Mouse (Mus musculus) hindlimb bud, embryonic 11.5 days (tissue): Measurements from ENCODE around the gene Bivm.

Experiments
- DNase-seq: peaks from one replicate; pipeline ENCODE4 v3.0.0-alpha.2; 2012; ENCODE audit warnings: low read depth, low spot score; ENCODE audit errors: extremely low spot score

Gene Bivm

GRCm38 (mm10) chr1:44118239-44119054 lies at the start of gene Bivm, which contains the start of gene Kdelc1:
Gene Bivm, plus strand, starts transcription at chr1:44118957.
Gene Kdelc1, minus strand, starts transcription at chr1:44118808.
- DNase-seq = peak; percentile 89

- DNase-seq = no peak
Measured at GRCm38 (mm10) chr1:44101448-44102225, 17.1 kb upstream of the Bivm start.

DNA sequence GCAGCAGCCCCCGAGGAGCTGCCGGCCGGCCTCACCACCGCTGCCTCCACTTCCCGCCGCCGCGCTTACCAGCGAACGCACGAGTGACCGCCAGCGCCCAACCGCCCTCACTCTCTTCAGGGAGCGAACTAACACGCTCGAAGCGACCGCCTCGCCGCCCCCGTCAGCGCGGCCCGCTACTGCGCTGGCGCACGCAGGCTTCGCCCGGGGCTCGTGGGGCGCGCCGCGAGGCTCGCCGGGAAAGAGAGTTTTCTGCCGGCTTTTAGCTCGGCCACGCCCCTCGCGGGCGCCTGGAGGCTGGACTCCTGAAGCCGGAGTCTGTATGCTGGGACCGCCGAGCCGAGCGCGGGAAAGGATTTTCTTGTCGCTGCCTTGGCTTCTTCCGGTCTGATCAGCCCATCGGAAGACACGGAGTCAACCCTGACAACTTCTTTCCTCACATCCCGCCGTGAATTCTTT lies 16.5 kb upstream of the Bivm start, which contains the start of gene Tex30:
Gene Tex30, minus strand, starts transcription at position 183 of the 459 bp plus-strand sequence.
- DNase-seq = peak; percentile 86

- DNase-seq = no peak
Measured at GRCm38 (mm10) chr1:44102939-44103338, 15.8 kb upstream of the Bivm start.

GRCm38 (mm10) chr1:44117571-44117970 lies 1.2 kb upstream of the Bivm start:
- no peak for DNase-seq

DNA sequence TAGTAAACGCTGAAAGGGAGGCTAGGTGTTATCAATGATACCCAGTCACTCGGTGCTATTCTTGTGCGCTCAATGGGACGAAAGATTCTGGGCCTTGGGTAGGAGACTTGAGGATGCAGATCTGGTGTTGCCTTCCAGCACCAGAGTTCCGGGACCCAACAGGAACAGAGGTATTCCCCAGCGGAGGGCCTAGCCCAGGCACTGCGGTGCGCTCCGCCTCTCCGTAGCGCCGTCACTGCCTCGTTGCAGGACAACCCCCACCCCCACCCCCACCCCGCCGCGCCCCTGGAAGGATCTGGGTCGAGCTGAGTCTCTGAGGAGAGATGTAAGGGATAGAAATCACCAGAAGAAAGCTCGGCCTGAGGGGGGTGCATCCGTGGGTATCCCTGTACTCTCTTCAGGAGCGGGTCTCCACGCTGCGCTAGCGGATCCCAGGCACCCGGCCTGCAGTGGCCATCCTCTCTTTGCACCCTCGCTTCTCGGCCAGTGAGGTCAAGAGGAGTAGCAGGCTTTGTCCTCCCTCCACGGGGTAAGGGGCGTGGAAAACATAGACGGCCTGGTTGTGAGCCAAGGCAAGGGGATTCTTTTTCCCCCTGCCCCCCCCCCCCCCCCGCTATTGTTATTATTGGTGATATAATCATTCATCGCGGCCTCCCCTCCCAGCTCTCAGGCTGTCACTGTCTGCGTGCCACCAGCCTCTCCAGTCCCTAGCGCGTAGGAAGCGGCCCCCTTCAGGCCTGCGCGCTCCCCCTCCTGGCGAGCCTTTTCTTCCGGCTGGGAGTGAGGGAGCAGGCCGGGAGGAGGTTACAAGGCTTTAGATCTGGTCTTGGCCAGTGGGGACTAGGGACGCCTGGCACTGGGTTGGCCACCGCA lies 680 bp downstream of the Bivm start:
- DNase-seq = no peak

- DNase-seq = no peak
Measured at GRCm38 (mm10) chr1:44120074-44120406, 1.3 kb downstream of the Bivm start.

DNA sequence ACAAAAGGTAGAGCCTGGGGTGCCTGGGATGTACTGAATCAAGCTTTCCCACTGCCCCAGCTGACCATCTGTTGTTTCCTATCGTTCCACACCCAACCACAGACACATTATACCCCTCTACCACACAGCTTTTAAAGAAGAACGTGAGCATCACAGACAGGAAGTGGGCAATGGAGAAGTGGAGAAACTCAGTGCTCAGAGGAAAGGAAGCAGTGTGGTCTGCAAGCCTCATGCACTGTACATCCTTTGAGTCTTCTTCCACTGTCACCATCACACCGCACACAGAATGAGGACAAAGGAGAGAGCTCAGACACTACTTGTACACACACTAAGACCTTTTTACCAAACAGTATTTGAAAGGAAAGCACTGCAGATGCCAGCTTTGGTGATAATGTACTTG lies 3.5 kb downstream of the Bivm start:
- DNase-seq = no peak

DNA sequence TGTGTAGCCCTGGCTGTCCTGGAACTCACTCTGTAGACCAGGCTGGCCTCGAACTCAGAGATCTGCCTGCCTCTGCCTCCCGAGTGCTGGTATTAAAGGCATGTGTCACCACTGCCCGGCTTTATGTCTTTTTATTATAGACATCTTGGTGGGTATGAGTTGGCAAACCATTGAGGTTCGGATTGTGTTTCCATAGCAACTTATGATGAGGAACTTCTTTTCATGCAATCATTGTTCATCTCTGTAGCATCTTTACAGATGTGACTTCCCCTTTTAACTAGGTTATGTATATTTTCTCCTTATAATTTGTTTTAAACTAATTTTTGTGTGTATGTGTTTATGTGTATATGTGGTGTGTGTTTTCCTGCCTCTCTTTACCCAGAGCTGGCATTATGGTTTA lies 6.8 kb downstream of the Bivm start:
- DNase-seq = no peak

DNA sequence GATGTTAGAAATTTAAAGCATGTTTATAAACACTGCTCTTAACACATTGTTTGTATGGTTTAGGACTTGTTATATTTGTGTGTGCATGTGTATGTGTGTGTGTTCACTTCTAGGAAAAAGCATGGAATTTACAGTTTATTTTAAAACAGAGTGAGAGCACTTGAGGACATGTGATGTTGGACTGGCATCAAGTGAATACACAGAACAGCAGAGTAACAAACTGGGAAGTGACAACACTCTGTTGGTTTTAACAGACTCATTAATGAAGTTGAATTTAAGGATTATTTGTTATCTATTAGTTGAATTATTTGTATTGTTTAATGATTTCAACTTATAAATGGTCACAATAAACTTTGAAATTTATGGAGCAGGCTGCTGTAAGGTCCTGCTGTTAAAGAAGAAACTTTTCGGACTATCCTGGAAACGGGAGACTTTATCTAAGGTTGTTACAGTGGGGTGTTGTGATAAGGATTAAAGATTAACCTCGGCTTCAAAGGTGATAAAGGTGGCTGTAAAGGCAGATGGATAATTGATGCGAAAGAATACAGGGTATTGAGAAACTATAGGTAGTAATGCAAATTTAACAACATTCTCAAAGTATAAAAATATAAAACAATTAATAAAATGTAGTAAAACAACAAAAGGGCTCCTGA lies 11.3 kb downstream of the Bivm start:
- DNase-seq = no peak

DNA sequence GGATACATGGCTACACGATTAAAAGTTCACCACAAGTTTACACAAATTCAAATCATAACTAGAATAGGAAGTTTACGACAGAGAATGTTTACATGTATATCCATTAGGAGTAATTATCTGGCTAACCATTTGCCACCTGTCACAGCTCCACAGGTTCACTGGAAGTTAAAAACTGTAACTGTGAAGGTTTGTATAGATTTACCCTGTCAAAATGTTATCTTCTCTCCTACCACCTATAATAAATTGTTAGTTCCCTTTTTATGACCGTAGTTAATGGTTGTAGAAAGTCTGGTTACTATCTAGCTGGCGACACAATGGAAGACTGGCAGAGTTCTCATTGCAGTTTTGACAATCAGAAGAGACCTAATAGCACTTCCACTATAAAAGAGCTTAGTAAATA lies 21.5 kb downstream of the Bivm start:
- no peak for DNase-seq

GRCm38 (mm10) chr1:44142747-44143146 lies 24.0 kb downstream of the Bivm start:
- no peak for DNase-seq

DNA sequence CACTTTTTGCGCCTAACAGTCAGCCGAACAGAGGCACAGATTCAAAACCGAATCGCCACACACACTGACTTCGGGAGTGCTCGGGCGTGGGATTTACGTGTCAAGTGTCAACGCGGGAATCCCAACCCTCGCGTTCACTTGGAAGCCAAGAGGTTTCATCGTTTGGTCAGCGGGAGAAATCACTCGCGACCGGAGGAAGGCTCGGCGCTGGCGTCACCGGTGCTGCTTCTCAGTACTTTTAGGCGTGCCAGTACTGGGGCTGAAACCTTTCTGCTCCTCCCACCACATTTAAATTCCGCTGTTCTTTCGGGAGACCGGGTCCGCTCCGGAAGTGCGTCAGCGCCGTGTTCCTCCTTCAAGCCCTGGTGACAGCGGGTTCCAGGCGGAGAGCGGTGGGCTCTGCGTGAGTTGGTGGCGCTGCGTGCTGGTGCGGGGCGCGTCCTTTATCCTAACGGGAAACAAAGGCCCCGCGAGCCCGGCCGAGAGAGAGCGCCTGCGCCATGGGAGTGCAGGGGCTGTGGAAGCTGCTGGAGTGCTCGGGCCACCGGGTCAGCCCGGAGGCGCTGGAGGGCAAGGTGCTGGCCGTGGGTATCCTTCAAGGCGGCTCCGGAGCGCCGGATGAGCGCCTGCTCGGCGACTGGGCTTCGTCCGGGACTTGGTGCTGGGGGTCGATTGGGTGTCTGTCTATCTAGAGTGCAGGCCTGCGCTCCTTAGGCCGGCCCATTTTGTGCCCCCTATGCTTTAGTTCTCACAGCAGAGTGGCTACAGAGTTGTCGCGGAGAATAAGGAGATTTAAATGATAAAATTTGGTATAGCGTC lies 29.0 kb downstream of the Bivm start, which contains the start of gene Ercc5:
Gene Ercc5, plus strand, starts transcription at position 182 of the 819 bp plus-strand sequence.
- peak; percentile 68 for DNase-seq

- DNase-seq = peak; percentile 37
Measured at GRCm38 (mm10) chr1:44148706-44149105, 29.9 kb downstream of the Bivm start.

- no peak for DNase-seq
Measured at GRCm38 (mm10) chr1:44155287-44155686, 36.5 kb downstream of the Bivm start.

DNA sequence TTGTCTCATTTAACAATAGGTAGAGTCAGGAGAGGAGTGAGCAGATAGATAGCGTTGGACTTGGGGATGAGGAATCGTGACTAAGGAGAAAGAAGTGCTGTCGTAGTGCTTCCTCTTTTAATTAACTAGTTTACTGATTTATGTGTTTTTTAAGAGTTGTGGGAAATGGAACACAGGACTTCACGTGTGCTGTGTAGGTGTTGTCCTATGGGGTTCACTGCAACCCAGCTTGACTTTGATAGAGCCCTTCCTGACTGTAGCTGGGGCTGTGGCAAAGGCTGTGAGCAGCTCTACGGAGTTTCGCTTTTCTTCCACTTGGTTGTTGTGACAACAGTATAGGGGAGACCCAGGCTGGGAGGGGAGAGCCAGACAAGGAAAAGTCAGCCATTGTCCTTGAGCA lies 39.6 kb downstream of the Bivm start:
- no peak for DNase-seq

- DNase-seq = no peak
Measured at GRCm38 (mm10) chr1:44161818-44162217, 43.1 kb downstream of the Bivm start.

GRCm38 (mm10) chr1:44162389-44162788 lies 43.6 kb downstream of the Bivm start:
- no peak for DNase-seq

- no peak for DNase-seq
Measured at GRCm38 (mm10) chr1:44167859-44168383, 49.2 kb downstream of the Bivm start.
